Mouse (Mus musculus) adrenal gland, adult 8-10 months (tissue): Measurements from ENCODE around the gene Rpe. TPM values are rescaled to one million over a fixed set of nuclear protein-coding genes. Genes with fewer than 3 reads are reported as not detected.

Experiments used
- total RNA-seq, 4 experiments: library from RNA; stranded (reverse); gene quantifications; 2 replicates each; pipeline ENCODE4 v1.2.4; 2022

Gene Rpe
- total RNA-seq, 4 experiments from 2014 or later = 57.7 to 98.1 (median 71.6) TPM

Other genes with a start within 250 kb of the Rpe start
- gene Unc80, start 232.5 kb upstream of the Rpe start, total RNA-seq = 10 to 100 TPM; 14.8 to 35.9 (median 22.2) TPM
- gene Kansl1l, start 116.7 kb downstream of the Rpe start, total RNA-seq = 10 to 100 TPM; 15.2 to 28.9 (median 21.7) TPM
- gene Acadl, start 162.4 kb downstream of the Rpe start, total RNA-seq = 100 to 1,000 TPM; 240 to 411 (median 326) TPM
- gene Myl1, start 244.6 kb downstream of the Rpe start, total RNA-seq = 10 to 100 TPM in 2 of 4 experiments, 1 to 10 TPM in 2; 4.7 to 20.3 (median 10.3) TPM